Mouse (Mus musculus): ENCODE data around the gene Cecr2.

- TF ChIP-seq CTCF (IDR thresholded peaks at IDR 0.05) (no peak), EP300 (IDR thresholded peaks at IDR 0.05) (no peak)
Measured at GRCm38 (mm10) chr6:120644346-120645299, 21.5 kb upstream of the Cecr2 start.

Measured in lung, postnatal 0 days (tissue).